Mouse (Mus musculus): ENCODE results near the gene Arid2. TPM values are rescaled to one million over a fixed set of nuclear protein-coding genes. Genes with fewer than 3 reads are reported as not detected.

Arid2 gene
- polyA plus RNA-seq, 1 experiment: 5.9 TPM

DNA sequence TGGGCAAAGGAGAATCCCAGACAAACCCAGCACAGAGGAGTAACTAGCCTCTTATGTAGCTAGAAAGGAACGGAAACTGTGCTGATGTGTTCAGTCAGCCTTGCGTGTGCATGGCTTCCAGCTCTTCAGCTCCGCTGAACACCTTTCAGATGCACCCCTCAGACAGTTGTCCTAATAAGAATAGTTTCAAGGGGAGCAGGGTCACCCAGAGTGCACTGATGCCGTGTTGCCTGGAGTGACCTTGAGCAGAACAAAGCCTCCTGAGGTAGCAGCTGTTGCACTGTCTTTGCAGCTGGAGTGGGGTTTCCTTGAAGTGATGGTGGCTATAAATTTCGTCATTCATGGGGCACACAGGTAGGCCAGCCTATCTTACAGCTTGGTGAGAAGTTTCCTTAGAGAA lies 46.0 kb downstream of the Arid2 start:
- no peak for TF ChIP-seq GATA1 (IDR thresholded peaks at IDR 0.05; ENCODE audit: borderline replicate concordance, low read length)
- TF ChIP-seq FLI1 (IDR thresholded peaks at IDR 0.05; ENCODE audit: low read length): no peak

DNA sequence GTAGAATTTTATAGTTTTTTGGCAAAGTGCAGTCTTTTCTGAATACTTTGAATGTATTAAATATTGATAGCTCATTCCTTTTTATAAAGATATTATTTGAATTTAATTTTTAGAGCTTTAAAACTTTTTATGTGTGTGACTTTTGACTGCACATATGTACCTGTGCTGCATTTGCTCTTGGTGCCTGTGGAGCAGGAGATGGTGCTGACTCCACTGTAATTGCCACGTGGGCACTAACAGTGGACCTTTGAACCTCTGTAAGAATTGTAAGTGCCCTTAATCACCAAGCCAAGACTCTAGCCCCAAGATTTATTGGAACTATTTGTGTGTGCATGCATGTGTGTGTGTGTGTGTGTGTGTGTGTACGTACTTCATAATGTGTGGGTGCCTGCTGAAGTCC lies 53.6 kb downstream of the Arid2 start:
- Histone ChIP-seq H3K27me3 (replicated peaks) (no peaks in the 10 kb centered on the region), H3K36me3 (replicated peaks; ENCODE audit: low read length) (peaks cover 5% of the 10 kb centered on the region), H3K4me1 (peaks cover 29% of the 10 kb centered on the region), H3K4me3 (replicated peaks) (no peak overlapping the region), H3K9me3 (no peaks in the 10 kb centered on the region)
- TF ChIP-seq GATA1 (IDR thresholded peaks at IDR 0.05; ENCODE audit: borderline replicate concordance, low read length) (no peak), FLI1 (IDR thresholded peaks at IDR 0.05; ENCODE audit: low read length) (no peak)

More for the DNA sequence above, 46.0 kb downstream of the Arid2 start:
- H3K4me1 ChIP-seq: peaks cover 56% of the 10 kb centered on the region
- H3K36me3 ChIP-seq (replicated peaks; ENCODE audit: low read length): peaks cover 40% of the 10 kb centered on the region
- no peaks in the 10 kb centered on the region for H3K27me3 ChIP-seq (replicated peaks)
- H3K9me3 ChIP-seq: no peaks in the 10 kb centered on the region
- no peak overlapping the region for H3K4me3 ChIP-seq (replicated peaks)

GRCm38 (mm10) chr15:96342097-96342496 lies 54.8 kb downstream of the Arid2 start:
- Histone ChIP-seq H3K27me3 (replicated peaks) (no peaks in the 10 kb centered on the region), H3K4me1 (peaks cover 37% of the 10 kb centered on the region), H3K4me3 (replicated peaks) (no peak overlapping the region), H3K9me3 (no peaks in the 10 kb centered on the region), H3K36me3 (replicated peaks; ENCODE audit: low read length) (peaks cover 8% of the 10 kb centered on the region)
- TF ChIP-seq GATA1 (IDR thresholded peaks at IDR 0.05; ENCODE audit: borderline replicate concordance, low read length): no peak
- TF ChIP-seq FLI1 (IDR thresholded peaks at IDR 0.05; ENCODE audit: low read length): no peak

DNA sequence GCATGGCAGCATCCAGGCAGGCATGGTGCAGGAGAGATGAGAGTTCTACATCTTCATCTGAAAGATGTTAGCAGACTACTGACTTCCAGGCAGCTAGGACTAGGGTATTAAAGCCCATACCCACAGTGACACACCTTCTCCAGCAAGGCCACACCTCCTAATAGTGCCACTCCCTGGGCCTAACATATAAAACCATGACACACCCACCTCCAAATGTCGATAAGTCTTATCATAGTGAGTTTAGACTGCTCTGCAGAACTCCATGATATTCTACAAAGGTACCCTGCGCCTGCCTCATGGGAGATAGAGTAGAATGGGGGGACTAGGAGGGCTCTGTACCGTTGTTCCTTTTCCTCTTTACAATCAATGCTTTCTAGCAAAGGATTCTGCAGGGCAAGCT lies 55.6 kb downstream of the Arid2 start:
- no peaks in the 10 kb centered on the region for H3K9me3 ChIP-seq
- no peak overlapping the region for H3K4me3 ChIP-seq (replicated peaks)
- H3K4me1 ChIP-seq: peaks cover 37% of the 10 kb centered on the region
- peaks cover 8% of the 10 kb centered on the region for H3K36me3 ChIP-seq (replicated peaks; ENCODE audit: low read length)
- no peaks in the 10 kb centered on the region for H3K27me3 ChIP-seq (replicated peaks)
- TF ChIP-seq GATA1 (IDR thresholded peaks at IDR 0.05; ENCODE audit: borderline replicate concordance, low read length) (no peak), FLI1 (IDR thresholded peaks at IDR 0.05; ENCODE audit: low read length) (no peak)

DNA sequence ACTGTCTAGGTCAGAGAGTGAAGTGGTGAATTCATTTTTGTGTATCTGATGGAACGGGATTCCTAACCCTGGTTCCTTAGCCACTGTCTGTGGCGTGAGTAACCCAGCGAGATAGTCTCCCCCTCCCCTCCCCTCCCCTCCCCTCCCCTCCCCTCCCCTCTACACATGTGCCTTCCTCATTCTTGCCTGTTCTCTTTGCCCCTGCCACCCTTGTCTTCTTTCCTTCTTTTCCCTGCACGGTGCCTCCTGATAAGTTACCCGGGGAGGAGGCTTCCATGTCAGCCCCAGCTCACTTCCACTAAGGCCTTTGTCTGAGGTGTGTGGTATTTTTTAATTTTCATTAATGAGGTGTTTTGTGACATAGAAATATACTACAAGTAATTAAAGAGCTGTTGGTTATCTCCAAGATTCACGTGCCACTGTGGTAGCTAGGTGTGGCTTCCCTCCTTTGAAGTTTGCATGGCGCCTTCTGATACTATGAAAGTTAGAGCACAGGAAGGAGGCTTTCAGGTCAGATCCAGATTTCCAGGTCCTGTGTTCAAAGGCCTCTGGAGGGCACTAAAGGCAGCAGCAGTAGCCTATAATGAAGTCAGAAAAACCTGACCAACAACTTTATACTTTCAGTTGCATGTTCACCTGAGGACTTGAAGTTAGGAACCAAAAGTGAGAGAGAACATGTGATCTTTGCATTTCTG lies 57.4 kb downstream of the Arid2 start:
- Histone ChIP-seq H3K4me3 (replicated peaks) (peak overlapping the region; percentile 56), H3K4me1 (peaks cover 40% of the 10 kb centered on the region), H3K9me3 (no peaks in the 10 kb centered on the region), H3K27me3 (replicated peaks) (no peaks in the 10 kb centered on the region), H3K36me3 (replicated peaks; ENCODE audit: low read length) (peaks cover 18% of the 10 kb centered on the region)
- TF ChIP-seq GATA1 (IDR thresholded peaks at IDR 0.05; ENCODE audit: borderline replicate concordance, low read length): no peak
- TF ChIP-seq FLI1 (IDR thresholded peaks at IDR 0.05; ENCODE audit: low read length): no peak

GRCm38 (mm10) chr15:96345312-96345849 lies 58.1 kb downstream of the Arid2 start:
- H3K27me3 ChIP-seq (replicated peaks): no peaks in the 10 kb centered on the region
- H3K36me3 ChIP-seq (replicated peaks; ENCODE audit: low read length): peaks cover 22% of the 10 kb centered on the region
- H3K4me1 ChIP-seq: peaks cover 40% of the 10 kb centered on the region
- H3K9me3 ChIP-seq: no peaks in the 10 kb centered on the region
- no peak for TF ChIP-seq FLI1 (IDR thresholded peaks at IDR 0.05; ENCODE audit: low read length)
- no peak for TF ChIP-seq GATA1 (IDR thresholded peaks at IDR 0.05; ENCODE audit: borderline replicate concordance, low read length)
- H3K4me3 ChIP-seq (replicated peaks): no peak overlapping the region

GRCm38 (mm10) chr15:96351432-96351831 lies 64.1 kb downstream of the Arid2 start:
- H3K36me3 ChIP-seq (replicated peaks; ENCODE audit: low read length): peaks cover 77% of the 10 kb centered on the region
- H3K4me3 ChIP-seq (replicated peaks): no peak overlapping the region
- TF ChIP-seq GATA1 (IDR thresholded peaks at IDR 0.05; ENCODE audit: borderline replicate concordance, low read length): no peak
- no peak for TF ChIP-seq FLI1 (IDR thresholded peaks at IDR 0.05; ENCODE audit: low read length)
- H3K4me1 ChIP-seq: peaks cover 10% of the 10 kb centered on the region; the same call in 1 of the 2 replicates
- H3K27me3 ChIP-seq (replicated peaks): no peaks in the 10 kb centered on the region
- peaks cover 9% of the 10 kb centered on the region for H3K9me3 ChIP-seq

DNA sequence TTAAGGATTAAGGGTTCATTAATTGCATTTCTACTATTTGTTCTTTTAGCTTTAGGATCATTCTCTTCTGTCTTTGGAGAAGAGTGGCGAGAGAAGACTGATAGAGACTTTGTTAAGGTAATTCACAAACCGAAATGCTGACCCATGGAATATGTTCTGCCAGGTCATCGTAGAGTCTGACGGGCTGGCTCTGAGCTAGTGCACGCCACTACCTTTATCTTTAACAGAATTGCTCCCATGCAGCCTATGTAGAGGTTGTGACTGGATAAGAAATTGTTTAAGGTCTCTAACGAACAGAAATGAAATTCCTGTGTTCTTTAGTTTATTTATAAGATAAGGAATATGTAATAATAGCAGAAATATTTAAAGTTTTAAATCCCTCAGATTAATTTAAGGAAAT lies 71.6 kb downstream of the Arid2 start:
- no peaks in the 10 kb centered on the region for H3K27me3 ChIP-seq (replicated peaks)
- no peak overlapping the region for H3K4me3 ChIP-seq (replicated peaks)
- peaks cover 97% of the 10 kb centered on the region for H3K36me3 ChIP-seq (replicated peaks; ENCODE audit: low read length)
- no peak for TF ChIP-seq GATA1 (IDR thresholded peaks at IDR 0.05; ENCODE audit: borderline replicate concordance, low read length)
- TF ChIP-seq FLI1 (IDR thresholded peaks at IDR 0.05; ENCODE audit: low read length): no peak
- H3K9me3 ChIP-seq: no peaks in the 10 kb centered on the region
- peaks cover 12% of the 10 kb centered on the region for H3K4me1 ChIP-seq

DNA sequence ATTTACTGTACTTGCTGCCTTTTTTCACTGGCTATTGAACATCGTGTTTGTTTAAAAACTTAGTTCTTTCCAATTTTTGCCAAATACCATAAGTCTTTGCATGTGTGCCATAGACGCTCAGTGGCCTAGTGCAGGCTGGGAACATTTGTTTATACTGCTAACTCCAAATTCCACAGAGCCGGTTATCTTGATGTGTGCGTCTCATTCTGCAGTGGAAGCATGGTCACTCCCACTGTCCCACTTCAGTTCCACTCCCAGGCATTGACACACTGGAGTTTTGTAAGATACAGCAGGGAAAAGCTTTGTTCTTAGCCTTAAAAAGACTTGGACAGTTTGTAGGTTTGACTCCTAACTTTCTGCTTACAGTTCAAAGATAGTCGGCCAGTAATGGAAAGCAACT lies 73.3 kb downstream of the Arid2 start:
- H3K36me3 ChIP-seq (replicated peaks; ENCODE audit: low read length): peaks cover 97% of the 10 kb centered on the region
- TF ChIP-seq GATA1 (IDR thresholded peaks at IDR 0.05; ENCODE audit: borderline replicate concordance, low read length): no peak
- no peak overlapping the region for H3K4me3 ChIP-seq (replicated peaks)
- no peaks in the 10 kb centered on the region for H3K9me3 ChIP-seq
- H3K27me3 ChIP-seq (replicated peaks): no peaks in the 10 kb centered on the region
- peaks cover 12% of the 10 kb centered on the region for H3K4me1 ChIP-seq

GRCm38 (mm10) chr15:96365351-96365750 lies 78.0 kb downstream of the Arid2 start:
- Histone ChIP-seq H3K4me1 (no peaks in the 10 kb centered on the region; the same call in 1 of the 2 replicates), H3K27me3 (replicated peaks) (no peaks in the 10 kb centered on the region), H3K9me3 (no peaks in the 10 kb centered on the region), H3K36me3 (replicated peaks; ENCODE audit: low read length) (peaks cover 100% of the 10 kb centered on the region), H3K4me3 (replicated peaks) (no peak overlapping the region)
- TF ChIP-seq FLI1 (IDR thresholded peaks at IDR 0.05; ENCODE audit: low read length) (no peak), GATA1 (IDR thresholded peaks at IDR 0.05; ENCODE audit: borderline replicate concordance, low read length) (no peak)
